Comparison of ENCODE assay signal across 8 mouse cellular contexts in the genomic region with DNA sequence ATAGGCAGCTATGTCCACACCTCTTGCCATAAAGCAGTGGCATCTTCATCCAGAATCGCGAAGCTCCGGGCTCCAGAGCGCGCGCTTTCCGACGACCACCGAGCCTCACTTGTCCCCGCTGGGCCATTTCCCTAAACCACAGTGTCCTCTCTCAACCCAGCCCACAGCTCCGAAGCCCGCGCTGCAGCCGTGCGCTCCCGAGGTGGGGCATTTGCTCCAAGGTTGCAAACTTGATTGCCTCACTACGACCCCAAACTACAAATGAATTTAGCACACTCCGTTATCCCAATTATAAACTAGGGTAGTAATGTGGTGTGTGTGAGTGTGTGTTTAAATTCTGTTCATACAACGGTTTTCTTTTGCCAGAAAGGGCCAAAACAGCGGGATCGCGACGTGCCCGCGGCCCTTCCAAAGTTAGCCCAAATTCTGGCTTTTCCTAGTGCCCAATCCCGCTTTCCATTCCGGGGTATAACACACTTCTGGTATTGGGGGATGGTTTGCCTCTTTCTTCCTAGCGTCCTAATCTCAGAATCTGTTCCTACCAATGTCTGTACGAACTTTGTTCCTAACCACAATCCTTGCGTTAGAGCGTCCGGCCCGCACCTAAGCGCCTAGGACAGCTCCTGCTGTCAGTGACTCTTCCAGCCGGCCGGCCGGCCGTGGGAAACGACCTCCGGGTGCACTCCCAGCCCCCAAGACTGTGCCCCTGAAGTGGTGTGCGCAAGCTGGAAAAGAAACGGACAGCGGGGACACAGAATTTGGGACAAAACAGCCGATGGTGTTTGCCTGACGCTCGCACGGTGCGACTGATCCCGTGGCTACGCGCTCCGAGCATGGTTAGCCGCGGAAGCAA. TPM values are rescaled to one million over a fixed set of nuclear protein-coding genes. Genes with fewer than 3 reads are reported as not detected.
DNase-seq lines count a peak whose midpoint lies in the region; ATAC-seq lines count a peak whose summit lies in the region.

No protein-coding gene starts in this region.

- H3K27me3 ChIP-seq in forebrain, embryonic 10.5 days (ENCODE audit: poor library complexity, severe bottlenecking): peaks cover 100% of the 10 kb centered on the region
- peaks cover 95% of the 10 kb centered on the region for H3K27me3 ChIP-seq in limb, embryonic 10.5 days (ENCODE audit: low read depth, poor library complexity, severe bottlenecking)
- H3K27me3 ChIP-seq in neural tube, embryonic 15.5 days (replicated peaks): peaks cover 84% of the 10 kb centered on the region

- no peaks in the 10 kb centered on the region for H3K36me3 ChIP-seq in forebrain, embryonic 10.5 days (replicated peaks)
- H3K36me3 ChIP-seq in limb, embryonic 10.5 days: no peaks in the 10 kb centered on the region
- H3K36me3 ChIP-seq in neural tube, embryonic 15.5 days: no peaks in the 10 kb centered on the region

- no peak overlapping the region for H3K27ac ChIP-seq in forebrain, embryonic 10.5 days
- H3K27ac ChIP-seq in limb, embryonic 10.5 days: peak overlapping the region; percentile 56; the same call in 1 of the 2 replicates
- H3K27ac ChIP-seq in neural tube, embryonic 15.5 days (replicated peaks): no peak overlapping the region

- DNase-seq in right cerebral cortex, postnatal 14 days: peak; percentile 8
- DNase-seq in right cerebral cortex, adult 2 months (ENCODE audit: low spot score in 2 of 2): no peak
- DNase-seq in forebrain, embryonic 10.5 days (ENCODE audit: extremely low spot score, low spot score): peak; percentile 46
- DNase-seq in limb, embryonic 10.5 days (ENCODE audit: low spot score): peak; percentile 62
- no peak for DNase-seq in MN1 (ENCODE audit: low spot score)
- no peak for DNase-seq in gastrocnemius, adult 18-20 months (ENCODE audit: low spot score)

- 0 out of 2 replicates have a peak overlapping the region, but pooled peaks have one; percentile 53 for H3K9ac ChIP-seq in neural tube, embryonic 15.5 days (replicated peaks)

- H3K4me2 ChIP-seq in neural tube, embryonic 15.5 days: peak overlapping the region; percentile 99

- WGBS in forebrain, embryonic 10.5 days: under 1% methylated on average over 54 of the region's 54 CpGs
- WGBS in limb, embryonic 10.5 days: under 1% methylated on average over 54 of the region's 54 CpGs
- WGBS in neural tube, embryonic 15.5 days: under 1% methylated on average over 54 of the region's 54 CpGs

- peaks cover 30% of the 10 kb centered on the region for H3K4me1 ChIP-seq in forebrain, embryonic 10.5 days
- H3K4me1 ChIP-seq in limb, embryonic 10.5 days: peaks cover 44% of the 10 kb centered on the region
- H3K4me1 ChIP-seq in neural tube, embryonic 15.5 days: peaks cover 28% of the 10 kb centered on the region

- 0 out of 2 replicates have a peak, but pooled peaks have one; percentile 49 for ATAC-seq in neural tube, embryonic 15.5 days (ENCODE audit: low FRiP score)
- ATAC-seq in megakaryocyte-erythroid progenitor cell, adult 5-6 weeks (replicated peaks; ENCODE audit: low FRiP score, low TSS enrichment, poor library complexity, severe bottlenecking): no peak

- peak overlapping the region; percentile 63 for H3K4me3 ChIP-seq in forebrain, embryonic 10.5 days
- H3K4me3 ChIP-seq in limb, embryonic 10.5 days: peak overlapping the region; percentile 67
- H3K4me3 ChIP-seq in neural tube, embryonic 15.5 days (replicated peaks): peak overlapping the region; percentile 59

- no peaks in the 10 kb centered on the region for H3K9me3 ChIP-seq in forebrain, embryonic 10.5 days
- no peaks in the 10 kb centered on the region for H3K9me3 ChIP-seq in limb, embryonic 10.5 days (replicated peaks)
- no peaks in the 10 kb centered on the region for H3K9me3 ChIP-seq in neural tube, embryonic 15.5 days (replicated peaks)

RNA-seq across cellular contexts. Expression of a gene that starts 0.7 kb away (rescaled TPM):
- not detected in 2 replicates for polyA plus RNA-seq in forebrain, embryonic 10.5 days (2016; fragmentation: Nextera tagmentation; extraction: Ambion mirVana)
- polyA plus RNA-seq in limb, embryonic 10.5 days (2016; fragmentation: Nextera tagmentation; extraction: Ambion mirVana): 0.16 and 0.71 TPM in 2 replicates
- polyA plus RNA-seq in neural tube, embryonic 15.5 days (2015; fragmentation: Nextera tagmentation; extraction: Ambion mirVana): 0.17 and 0.20 TPM in 2 replicates
- 10 to 100 TPM in 1 of 2 experiments, 1 to 10 TPM in 1; 4.2 to 13.0 TPM for total RNA-seq in gastrocnemius, adult 18-20 months (2021)
- not detected in 2 replicates for total RNA-seq in megakaryocyte-erythroid progenitor cell, adult 5-6 weeks (2014; fragmentation: Nextera tagmentation)
- total RNA-seq in megakaryocyte-erythroid progenitor cell, adult 5-6 weeks (2017): not detected in 2 replicates

Comparison
In these comparisons a context has a peak if more than half of its experiments do, and no peak if none do; other contexts are left out.
1. DNase-seq: peak in right cerebral cortex, postnatal 14 days (single experiment), forebrain, embryonic 10.5 days (single experiment) and limb, embryonic 10.5 days (single experiment); none in right cerebral cortex, adult 2 months (0 of 2), MN1 (single experiment) and gastrocnemius, adult 18-20 months (single experiment).
2. Peak in every context shown above with its lines, with median percentiles within 50 percentile points of each other: H3K4me3 ChIP-seq.